Mouse (Mus musculus): ENCODE measurements around the gene Ddx19b.

DNA sequence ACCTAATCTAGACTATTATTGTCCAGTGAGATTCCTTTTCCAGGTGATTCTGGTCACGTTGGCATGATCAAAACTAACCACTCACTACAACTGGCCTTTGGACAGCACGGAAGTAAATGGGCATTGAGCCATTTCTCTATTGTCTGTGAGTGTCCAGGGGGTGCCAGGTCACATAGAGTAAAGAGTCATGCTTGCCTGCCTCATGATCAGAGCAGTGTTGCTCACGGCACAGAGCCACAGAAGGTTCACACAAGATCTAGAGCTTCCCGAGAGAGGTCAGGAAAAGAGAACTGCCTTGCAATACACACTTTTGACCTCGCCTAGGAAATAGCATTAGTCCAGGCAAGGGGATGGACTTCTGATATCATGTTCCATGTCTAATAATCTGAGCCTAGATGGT is 47.9 kb upstream of the Ddx19b start:
- TF ChIP-seq CTCF (IDR thresholded peaks at IDR 0.05; ENCODE audit: control insufficient read depth, insufficient read depth, insufficient read length) (no peak), USF1 (IDR thresholded peaks at IDR 0.05; ENCODE audit: low read depth) (no peak)
